Mouse (Mus musculus) colon, adult 2 months (tissue): ENCODE results near the gene Cops2. TPM values are rescaled to one million over a fixed set of nuclear protein-coding genes. Genes with fewer than 3 reads are reported as not detected.

Source experiments
- polyA plus RNA-seq: library from polyadenylated mRNA; depleted of rRNA; stranded (reverse); fragments of >200 nt; gene quantifications from 2 replicates; pipeline ENCODE4 v1.2.3, GENCODE M21; 2012; rRNA removed

Gene Cops2
- polyA plus RNA-seq = 2.2 and 3.9 TPM in 2 replicates

DNA sequence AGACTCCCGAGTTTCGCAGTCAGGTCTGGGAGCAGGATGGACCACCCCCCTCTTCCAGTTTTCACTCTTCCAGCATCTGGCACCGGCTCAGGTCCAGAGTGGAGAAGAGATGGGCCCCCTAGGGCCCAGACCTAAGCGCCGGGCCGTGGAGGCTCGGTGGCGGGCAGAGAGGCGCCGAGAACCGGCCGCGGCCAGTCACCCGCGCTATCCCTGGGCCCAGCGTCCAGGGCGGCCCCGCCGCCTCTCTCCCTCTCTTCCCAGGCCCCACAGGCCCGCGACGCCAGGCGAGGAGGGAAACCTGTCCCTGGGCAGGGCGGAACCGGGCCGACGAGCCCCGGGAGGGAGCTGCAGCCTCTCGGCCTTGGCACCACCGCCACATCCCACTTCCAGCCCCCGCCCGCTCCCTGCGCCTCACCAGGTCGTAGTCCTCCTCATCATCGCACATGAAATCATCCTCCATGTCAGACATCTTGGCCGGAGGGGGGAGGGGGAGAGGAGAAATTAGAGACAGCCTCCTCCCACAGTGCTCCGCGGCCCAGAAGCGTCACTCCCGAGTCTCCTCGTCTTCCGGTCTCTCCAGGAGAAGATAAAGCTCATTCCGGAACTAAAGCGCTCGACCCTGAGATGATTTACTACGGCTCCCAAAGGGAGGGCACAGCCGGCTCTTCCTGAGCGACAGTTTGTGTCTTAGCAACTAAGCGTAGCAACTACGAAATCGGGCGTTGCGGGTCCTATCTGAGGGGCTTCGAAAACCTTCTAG is at the start of gene Cops2, which contains the start of gene Galk2:
Gene Cops2 (minus strand): TSS at position 619 of the 760 bp plus-strand sequence.
Gene Galk2 (plus strand): TSS at position 589 of the 760 bp plus-strand sequence.

DNA sequence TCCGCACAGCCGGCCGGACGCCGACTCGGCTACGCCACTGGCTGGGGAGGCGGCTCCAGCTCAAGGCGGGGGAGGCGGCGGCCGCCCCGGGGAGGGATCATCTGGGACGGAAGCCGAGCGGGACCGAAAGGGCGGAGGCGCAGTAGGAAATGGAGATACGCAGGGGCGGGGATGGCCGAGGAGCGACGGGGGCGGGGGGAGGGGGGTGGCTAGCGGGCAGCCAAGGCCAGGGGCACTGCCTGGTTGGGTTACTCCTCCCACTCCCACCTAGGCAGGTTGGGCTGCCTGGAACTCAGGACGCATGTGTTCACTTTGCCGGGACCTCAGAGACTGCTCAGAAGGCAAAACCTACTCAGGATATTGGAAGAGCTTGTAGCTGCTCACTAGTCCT is 76.2 kb downstream of the Cops2 start, which contains the start of gene Secisbp2l:
Gene Secisbp2l (minus strand): TSS at position 152 of the 391 bp plus-strand sequence.

Other genes starting within 250 kb of the Cops2 start
- gene Cep152, start 234.0 kb downstream of the Cops2 start, polyA plus RNA-seq = 1.1 and 1.3 TPM in 2 replicates
- gene Eid1, start 186.0 kb downstream of the Cops2 start, polyA plus RNA-seq = 11.8 and 18.4 TPM in 2 replicates
- gene Shc4, start 135.0 kb downstream of the Cops2 start, polyA plus RNA-seq = 0.64 TPM in 2 replicates
- 9.8 and 10.0 TPM in 2 replicates for gene Secisbp2l, start 76.3 kb downstream of the Cops2 start, polyA plus RNA-seq
- 19.6 and 20.8 TPM in 2 replicates for gene Galk2, start within 50 bp of the Cops2 start, polyA plus RNA-seq
- 3.4 and 5.6 TPM in 2 replicates for gene Fgf7, start 175.5 kb upstream of the Cops2 start, polyA plus RNA-seq